Mouse (Mus musculus): ENCODE results near the gene Olfr878.

- no peak for TF ChIP-seq POLR2A (IDR thresholded peaks at IDR 0.05; ENCODE audit: borderline replicate concordance, extremely low read depth, low read depth, low read length)
- TF ChIP-seq CTCF (IDR thresholded peaks at IDR 0.05; ENCODE audit: insufficient read depth, low read length), result no peak
Observed at GRCm38 (mm10) chr9:37871536-37871935, 46.1 kb upstream of the Olfr878 start.

All from lung, adult 2 months (tissue).